ENCODE assay signal across 8 mouse cellular contexts in the genomic region with DNA sequence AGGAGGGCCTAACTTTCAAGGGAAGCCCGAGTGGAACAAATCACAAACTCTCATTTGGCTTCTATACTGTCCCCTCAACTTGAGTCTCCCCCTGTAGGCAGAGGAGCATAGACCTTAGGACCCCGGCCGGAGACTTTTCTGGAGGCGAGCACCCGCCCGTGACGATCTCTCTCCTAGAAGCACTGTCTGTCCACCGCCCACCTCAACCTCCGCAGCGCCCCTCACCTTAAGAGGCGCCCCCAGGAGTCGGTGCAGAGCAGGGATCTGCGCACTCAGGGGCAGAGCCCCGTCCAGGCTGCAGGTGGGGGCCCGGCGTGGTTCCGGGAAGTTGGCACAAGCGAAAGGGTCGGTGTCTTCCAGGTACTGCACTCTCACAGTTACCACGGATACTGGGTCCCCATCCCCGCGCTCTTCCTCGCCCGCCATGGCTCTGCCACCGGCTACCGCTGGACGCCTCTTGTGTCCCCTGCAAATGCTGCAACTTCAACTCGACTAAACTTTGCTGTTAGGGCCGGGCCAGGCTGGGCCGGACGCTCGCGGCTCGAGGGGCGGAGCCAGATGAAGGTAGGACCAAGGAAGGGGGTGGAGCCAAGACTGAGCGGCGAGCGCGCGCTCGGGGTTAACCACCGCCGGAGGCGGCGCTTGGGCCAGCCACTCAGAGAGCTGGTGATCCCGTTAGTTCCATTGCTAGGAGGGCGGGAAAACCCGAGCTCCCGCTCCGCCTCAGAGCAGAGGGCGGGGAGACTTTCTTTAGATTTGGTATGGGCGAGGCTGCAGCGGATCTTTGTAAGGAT. TPM values are rescaled to one million over a fixed set of nuclear protein-coding genes. Genes with fewer than 3 reads are reported as not detected.
DNase-seq lines count a peak whose midpoint lies in the region; ATAC-seq lines count a peak whose summit lies in the region.

A gene (minus strand): TSS at position 526 of the 794 bp plus-strand sequence.

- no peaks in the 10 kb centered on the region for H3K36me3 ChIP-seq in hindbrain, embryonic 14.5 days (replicated peaks; ENCODE audit: control insufficient read depth, insufficient read depth)
- no peaks in the 10 kb centered on the region for H3K36me3 ChIP-seq in macrophage (ENCODE audit: inconsistent target)

- H3K9ac ChIP-seq in hindbrain, embryonic 14.5 days, result peak within 1 kb of the TSS; percentile 79

- under 1% methylated on average over 53 of the region's 53 CpGs for WGBS in hindbrain, embryonic 14.5 days
- WGBS in macrophage (ENCODE audit: missing documents), result under 1% methylated on average over 53 of the region's 53 CpGs

- peaks cover 9% of the 10 kb centered on the region; the same call in 1 of the 2 replicates for H3K4me1 ChIP-seq in hindbrain, embryonic 14.5 days (replicated peaks; ENCODE audit: control insufficient read depth, insufficient read depth, low read length)

- peak; percentile 76 for DNase-seq in T-cell, adult 2 months (ENCODE audit: low spot score)
- DNase-seq in cerebellum, postnatal 25 days, result peak; percentile 91 to 96
- peak; percentile 64 to 75 for DNase-seq in frontal cortex, postnatal 25 days (ENCODE audit: low spot score in 2 of 2)
- DNase-seq in hindbrain, embryonic 14.5 days (ENCODE audit: low spot score), result peak; percentile 85
- DNase-seq in left cerebral cortex, adult 18-20 months (ENCODE audit: low spot score in 2 of 2), result peak; percentile 83 to 89
- DNase-seq in right cerebral cortex, adult 18-20 months, result peak; percentile 92
- DNase-seq in urinary bladder, postnatal 10 days (ENCODE audit: low spot score), result peak; percentile 74

- H3K4me3 ChIP-seq in hindbrain, embryonic 14.5 days (replicated peaks; ENCODE audit: low read length), result peak within 1 kb of the TSS; percentile 74
- peak within 1 kb of the TSS; percentile 88 for H3K4me3 ChIP-seq in macrophage (ENCODE audit: inconsistent target)

- no peaks in the 10 kb centered on the region for H3K9me3 ChIP-seq in hindbrain, embryonic 14.5 days (ENCODE audit: control insufficient read depth, low read length)

- H3K4me2 ChIP-seq in hindbrain, embryonic 14.5 days (replicated peaks), result peak within 1 kb of the TSS; percentile 98

- peaks cover 15% of the 10 kb centered on the region; the same call in 1 of the 2 replicates for H3K27me3 ChIP-seq in hindbrain, embryonic 14.5 days (ENCODE audit: control insufficient read depth, insufficient read depth, low read length)

- peaks cover 41% of the 10 kb centered on the region for H3K79me2 ChIP-seq in macrophage (ENCODE audit: inconsistent target)

- H3K27ac ChIP-seq in hindbrain, embryonic 14.5 days, result peak within 1 kb of the TSS; percentile 63
- H3K27ac ChIP-seq in macrophage, result peak within 1 kb of the TSS; percentile 79

- ATAC-seq in hindbrain, embryonic 14.5 days (ENCODE audit: low FRiP score), result peak; percentile 87

RNA-seq across cellular contexts. Expression of the gene that starts here (rescaled TPM):
- polyA plus RNA-seq in hindbrain, embryonic 14.5 days (2014; fragmentation: Nextera tagmentation; extraction: Ambion mirVana), result 0.58 and 0.70 TPM in 2 replicates
- total RNA-seq in left cerebral cortex, adult 18-20 months (2021), result 1 to 10 TPM; 3.1 to 3.3 TPM
- 100 to 1,000 TPM in 1 of 26 experiments, 10 to 100 TPM in 25; 10.7 to 130 (median 29.1) TPM for total RNA-seq in macrophage (2018; cell fraction: chromatin; rRNA removed)
- 10 to 100 TPM in 8 of 26 experiments, 1 to 10 TPM in 18; 4.5 to 12.6 (median 8.2) TPM for total RNA-seq in macrophage (2018; cell fraction: cytosol; rRNA removed)
- 10 to 100 TPM in 22 of 26 experiments, 1 to 10 TPM in 4; 7.0 to 64.9 (median 17.8) TPM for total RNA-seq in macrophage (2018; cell fraction: nucleus; rRNA removed)
- 5.6 to 17.0 TPM (median 9.8 TPM) in 3 replicates for polyA plus RNA-seq in macrophage (2018)

Comparison
In these comparisons a context has a peak if more than half of its experiments do, and no peak if none do; other contexts are left out.
1. Peak in every context shown above with its lines: DNase-seq, ATAC-seq, H3K4me3 ChIP-seq and H3K27ac ChIP-seq.
2. Peak in DNase-seq, ATAC-seq, H3K4me3 ChIP-seq, H3K27ac ChIP-seq, H3K9ac ChIP-seq and H3K4me2 ChIP-seq in hindbrain, embryonic 14.5 days; RNA of the gene not detected or under 1 TPM.